Mouse (Mus musculus): ENCODE results near the gene Apoh.

GRCm38 (mm10) chr11:108424111-108424510 is 81.0 kb downstream of the Apoh start:
- no peak for TF ChIP-seq CTCF (conservative IDR thresholded peaks at IDR 0.05 in 1 of 2, IDR thresholded peaks at IDR 0.05 in 1 of 2; ENCODE audit: low read depth in 2 of 2, low read length in 2 of 2)
- TF ChIP-seq ZC3H11A (IDR thresholded peaks at IDR 0.05; ENCODE audit: low read depth, low read length) = no peak
- no peak for TF ChIP-seq ZMIZ1 (IDR thresholded peaks at IDR 0.05; ENCODE audit: low read depth, low read length)
- no peak for TF ChIP-seq POLR2A (IDR thresholded peaks at IDR 0.05; ENCODE audit: low read depth, low read length)

Measured in CH12.LX (cell line).